Mouse (Mus musculus) thymus, adult 18-20 months (tissue): ENCODE measurements around the gene Gm44965.

Source experiments
- DNase-seq, 2 experiments: peaks; one replicate each; pipeline ENCODE4 v3.0.0; 2022; ENCODE audit warnings: mixed read lengths in 2 of 2

Gm44965 gene

GRCm38 (mm10) chr6:48626984-48627383 lies 33.2 kb downstream of the Gm44965 start:
- no peak for DNase-seq

- no peak for DNase-seq
Observed at GRCm38 (mm10) chr6:48627511-48627924, 33.8 kb downstream of the Gm44965 start.

GRCm38 (mm10) chr6:48628377-48628776 lies 34.6 kb downstream of the Gm44965 start:
- no peak for DNase-seq

- no peak for DNase-seq
Observed at GRCm38 (mm10) chr6:48628808-48629660, 35.3 kb downstream of the Gm44965 start.

GRCm38 (mm10) chr6:48629661-48630034 lies 35.9 kb downstream of the Gm44965 start:
- no peak for DNase-seq

GRCm38 (mm10) chr6:48630831-48631230 lies 37.1 kb downstream of the Gm44965 start:
- no peak for DNase-seq

GRCm38 (mm10) chr6:48635105-48635504 lies 41.4 kb downstream of the Gm44965 start:
- DNase-seq: no peak

- DNase-seq: no peak
Observed at GRCm38 (mm10) chr6:48636515-48636914, 42.8 kb downstream of the Gm44965 start.

- no peak for DNase-seq
Observed at GRCm38 (mm10) chr6:48637811-48638500, 44.2 kb downstream of the Gm44965 start.

GRCm38 (mm10) chr6:48638553-48638952 lies 44.8 kb downstream of the Gm44965 start:
- no peak for DNase-seq

- DNase-seq: no peak
Observed at GRCm38 (mm10) chr6:48641391-48641790, 47.6 kb downstream of the Gm44965 start.

GRCm38 (mm10) chr6:48642764-48643292 lies 49.1 kb downstream of the Gm44965 start:
- no peak for DNase-seq

- peak; percentile 52 to 66 for DNase-seq
Observed at GRCm38 (mm10) chr6:48645660-48646308, 52.0 kb downstream of the Gm44965 start.

- no peak for DNase-seq
Observed at GRCm38 (mm10) chr6:48646309-48646690, 52.6 kb downstream of the Gm44965 start.

- DNase-seq: peak; percentile 77 to 89
Observed at GRCm38 (mm10) chr6:48646995-48647394, 53.3 kb downstream of the Gm44965 start, which contains the start of gene Gimap8. Gimap8 (plus strand) TSS chr6:48647234.

- no peak for DNase-seq
Observed at GRCm38 (mm10) chr6:48647611-48648010, 53.9 kb downstream of the Gm44965 start.

GRCm38 (mm10) chr6:48648779-48649178 lies 55.0 kb downstream of the Gm44965 start:
- DNase-seq: no peak

- DNase-seq: no peak
Observed at GRCm38 (mm10) chr6:48650041-48650440, 56.3 kb downstream of the Gm44965 start.

GRCm38 (mm10) chr6:48658721-48659120 lies 65.0 kb downstream of the Gm44965 start:
- no peak for DNase-seq

- no peak for DNase-seq
Observed at GRCm38 (mm10) chr6:48664750-48665149, 71.0 kb downstream of the Gm44965 start.

GRCm38 (mm10) chr6:48665471-48665870 lies 71.7 kb downstream of the Gm44965 start:
- no peak for DNase-seq

GRCm38 (mm10) chr6:48666159-48666586 lies 72.4 kb downstream of the Gm44965 start:
- peak in 1 of 2 experiments; percentile 18 for DNase-seq

GRCm38 (mm10) chr6:48668022-48668421 lies 74.3 kb downstream of the Gm44965 start:
- DNase-seq: no peak
